Mouse (Mus musculus) G1E-ER4 (cell line): ENCODE measurements at regions not wholly inside any gene's neighbourhood (a gene's known extent, or its start where the extent isn't known, plus 50 kb on each side); places are given as distances from the start of the nearest gene placed in this dataset.

Experiments used
- GATA1 ChIP-seq: IDR thresholded peaks from one replicate; pipeline ENCODE4 v1.8.0; 2012; ENCODE audit warnings: low read length, inconsistent platforms

DNA sequence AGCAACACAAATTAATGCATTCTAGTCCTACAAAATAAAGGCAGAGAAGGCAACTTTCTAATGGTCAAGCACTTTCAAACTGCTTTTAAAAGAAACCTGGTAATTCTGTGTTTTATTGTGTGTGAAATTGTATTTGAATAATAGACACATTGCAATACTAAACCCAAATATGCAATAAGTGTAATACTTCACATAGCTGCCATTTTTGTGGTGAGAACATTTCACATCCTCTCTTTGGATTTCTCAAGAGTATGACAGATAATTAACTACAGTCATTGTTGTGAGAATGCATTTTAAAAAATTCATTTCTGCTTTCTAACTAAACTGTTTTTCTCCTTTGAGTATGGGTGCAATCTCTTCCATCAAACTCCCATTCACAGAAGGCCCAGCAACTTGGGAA is 256.4 kb downstream of the Sema3d start:
- TF ChIP-seq GATA1: no peak

GRCm38 (mm10) chr5:12646269-12646668 is 263.1 kb downstream of the Sema3d start:
- no peak for TF ChIP-seq GATA1

GRCm38 (mm10) chr5:12673666-12674065 is 290.5 kb downstream of the Sema3d start:
- no peak for TF ChIP-seq GATA1

GRCm38 (mm10) chr5:12674134-12674533 is 290.9 kb downstream of the Sema3d start:
- TF ChIP-seq GATA1: no peak

DNA sequence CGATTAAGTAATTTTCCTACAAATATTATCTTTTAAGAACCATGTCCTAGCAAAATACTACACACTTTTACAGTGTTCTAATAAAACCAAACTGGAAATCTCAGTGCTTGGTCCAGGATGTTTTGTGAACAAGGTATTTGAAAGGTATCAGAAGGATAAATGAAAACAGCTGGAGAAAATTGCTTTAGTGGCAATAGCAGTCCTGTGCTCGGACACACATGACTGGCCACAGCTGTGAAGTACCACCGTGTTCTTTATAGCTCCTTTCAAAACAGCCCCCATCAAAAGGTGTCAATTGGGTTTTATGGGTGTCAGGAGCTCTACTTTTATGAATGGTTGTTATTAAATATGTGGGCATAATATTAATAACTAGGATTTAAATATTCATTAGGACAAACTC is 293.5 kb downstream of the Sema3d start:
- no peak for TF ChIP-seq GATA1

DNA sequence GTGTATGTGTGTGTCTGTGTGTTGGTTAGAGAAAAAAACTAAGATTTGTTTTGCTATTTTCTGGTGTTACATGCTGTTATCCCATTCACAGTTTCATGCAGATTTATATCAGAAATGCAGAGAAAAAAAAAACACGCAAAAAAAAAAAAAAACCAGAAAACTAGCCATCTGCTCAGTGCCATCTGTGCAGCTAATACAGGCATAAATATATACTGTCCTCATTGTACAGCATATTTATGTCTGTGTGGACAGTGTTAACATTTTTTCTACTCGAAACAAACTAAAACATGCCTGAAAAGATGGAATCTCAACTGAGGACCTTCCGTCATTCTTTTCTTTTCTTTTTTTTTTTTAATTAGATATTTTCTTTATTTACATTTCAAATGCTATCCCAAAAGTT is 331.7 kb downstream of the Sema3d start:
- no peak for TF ChIP-seq GATA1

DNA sequence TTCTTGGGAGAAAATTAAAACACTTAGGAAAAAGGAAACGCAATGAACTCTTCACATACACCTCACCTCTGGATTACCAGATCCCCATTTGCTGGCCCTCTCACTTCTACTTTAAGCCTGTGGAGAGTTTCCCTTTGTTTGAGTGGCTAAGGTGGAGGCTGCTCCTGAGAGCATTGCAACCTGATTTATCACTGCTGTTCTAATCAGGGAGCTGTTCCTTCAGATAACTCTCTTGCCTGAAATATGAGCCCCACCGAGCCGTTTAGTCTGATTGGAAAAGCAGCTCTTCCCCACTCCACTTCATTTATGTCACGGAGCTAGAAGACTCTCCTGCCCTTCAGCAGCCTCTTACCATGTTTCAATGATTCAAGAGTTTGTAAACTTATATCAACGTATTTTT is 368.3 kb downstream of the Sema3d start:
- no peak for TF ChIP-seq GATA1

- no peak for TF ChIP-seq GATA1
Observed at GRCm38 (mm10) chr5:12759634-12760033, 365.6 kb upstream of the Sema3a start.

GRCm38 (mm10) chr5:12767383-12767782 is 357.8 kb upstream of the Sema3a start:
- no peak for TF ChIP-seq GATA1

DNA sequence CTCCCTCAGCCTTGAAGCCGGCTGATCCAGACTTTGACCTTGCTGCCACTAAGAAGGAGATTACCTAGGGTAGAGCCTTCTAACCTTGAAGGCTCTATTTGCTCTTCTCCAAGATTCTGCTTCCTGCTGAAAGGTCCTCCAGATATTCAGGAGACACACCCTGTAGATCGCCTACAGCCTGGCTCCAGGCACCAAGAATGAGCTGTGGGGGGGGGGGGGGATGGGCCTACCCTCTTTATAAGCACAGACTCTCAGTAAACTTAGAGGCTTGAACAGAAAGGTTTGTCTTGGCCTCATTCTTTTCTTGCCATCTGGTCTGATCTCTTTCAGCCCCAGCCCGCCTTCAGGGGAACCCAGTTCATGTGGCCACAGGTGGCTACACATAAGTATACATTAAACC is 342.5 kb upstream of the Sema3a start:
- TF ChIP-seq GATA1: no peak

DNA sequence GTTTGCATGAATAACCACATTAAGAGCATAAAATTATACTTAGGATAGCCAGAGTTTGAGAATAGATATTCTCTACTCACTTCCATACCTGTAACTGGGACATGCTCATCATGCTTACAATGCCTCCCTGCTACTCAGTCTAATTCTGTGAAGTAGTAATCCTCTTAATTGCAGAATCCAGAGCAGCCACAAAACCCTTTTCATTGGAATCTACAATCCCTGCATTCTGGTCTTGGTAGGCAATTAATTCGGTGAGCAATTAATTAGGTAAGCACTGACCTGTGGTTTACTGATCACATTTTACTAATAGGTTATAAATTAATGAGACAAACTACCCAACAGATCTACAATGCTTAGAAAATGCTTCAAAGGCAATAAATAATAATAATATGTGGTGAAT is 316.5 kb upstream of the Sema3a start:
- no peak for TF ChIP-seq GATA1

- TF ChIP-seq GATA1: no peak
Observed at GRCm38 (mm10) chr5:12809884-12810283, 315.3 kb upstream of the Sema3a start.

GRCm38 (mm10) chr5:12856869-12857268 is 268.3 kb upstream of the Sema3a start:
- TF ChIP-seq GATA1: no peak

DNA sequence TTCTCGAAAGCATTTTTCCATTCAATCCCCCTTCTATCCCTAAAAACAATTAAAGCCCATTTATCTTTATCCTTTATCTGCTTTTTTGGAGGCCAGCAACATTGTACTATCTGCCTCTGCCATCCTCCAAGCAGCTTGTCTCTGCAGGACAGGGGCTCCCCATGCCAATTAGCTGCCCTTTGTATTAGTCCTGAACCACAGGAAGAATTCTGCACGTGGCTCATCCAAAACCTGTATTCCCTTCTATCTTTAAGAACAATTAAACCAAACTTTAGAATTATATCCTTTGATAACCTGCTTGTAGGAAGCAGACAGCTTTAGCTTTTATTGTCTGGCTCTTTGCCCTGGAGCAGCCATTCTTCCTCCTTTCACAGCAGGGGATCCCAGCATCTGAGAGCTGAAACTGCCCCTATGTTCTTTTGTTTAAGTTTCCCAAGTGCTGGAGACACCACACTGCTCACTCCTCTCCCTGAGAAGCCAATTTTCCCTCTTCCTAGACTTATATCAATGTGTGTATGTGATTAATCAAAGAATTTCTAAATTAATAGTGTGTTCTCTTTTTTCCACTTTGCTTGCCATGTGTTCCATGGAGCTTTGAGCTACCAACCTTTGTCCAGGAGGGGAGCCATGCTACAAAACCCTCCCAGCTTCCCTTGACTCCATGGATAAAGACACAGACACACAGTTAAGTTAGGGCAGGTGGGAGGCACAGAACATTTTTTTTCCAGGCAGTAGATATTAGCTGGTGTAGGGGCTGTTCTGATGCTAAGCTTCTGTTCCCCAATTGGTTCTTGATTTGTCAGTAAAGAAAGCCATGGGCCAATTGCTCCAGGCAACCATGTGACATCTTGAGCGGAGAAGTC is 256.6 kb upstream of the Sema3a start:
- no peak for TF ChIP-seq GATA1

DNA sequence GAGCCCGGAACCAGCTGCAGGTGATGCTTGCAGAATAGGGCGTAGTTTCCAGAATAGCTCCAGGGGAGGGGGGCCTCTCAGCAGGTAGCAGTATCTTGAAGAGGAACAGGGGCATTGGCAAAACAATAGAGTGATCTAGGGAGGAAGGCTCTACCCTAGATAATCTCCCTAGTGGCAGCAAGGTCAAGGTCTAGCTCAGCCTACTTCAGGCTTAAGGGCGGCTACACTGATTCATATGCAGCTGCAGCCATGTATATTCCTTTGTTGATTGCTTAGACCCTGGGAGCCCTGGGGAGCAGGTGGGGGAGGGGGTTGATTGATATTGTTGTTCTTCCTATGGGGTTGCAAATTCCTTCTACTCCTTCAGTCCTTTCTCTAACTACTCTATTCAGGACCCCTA is 252.3 kb upstream of the Sema3a start:
- TF ChIP-seq GATA1: no peak

DNA sequence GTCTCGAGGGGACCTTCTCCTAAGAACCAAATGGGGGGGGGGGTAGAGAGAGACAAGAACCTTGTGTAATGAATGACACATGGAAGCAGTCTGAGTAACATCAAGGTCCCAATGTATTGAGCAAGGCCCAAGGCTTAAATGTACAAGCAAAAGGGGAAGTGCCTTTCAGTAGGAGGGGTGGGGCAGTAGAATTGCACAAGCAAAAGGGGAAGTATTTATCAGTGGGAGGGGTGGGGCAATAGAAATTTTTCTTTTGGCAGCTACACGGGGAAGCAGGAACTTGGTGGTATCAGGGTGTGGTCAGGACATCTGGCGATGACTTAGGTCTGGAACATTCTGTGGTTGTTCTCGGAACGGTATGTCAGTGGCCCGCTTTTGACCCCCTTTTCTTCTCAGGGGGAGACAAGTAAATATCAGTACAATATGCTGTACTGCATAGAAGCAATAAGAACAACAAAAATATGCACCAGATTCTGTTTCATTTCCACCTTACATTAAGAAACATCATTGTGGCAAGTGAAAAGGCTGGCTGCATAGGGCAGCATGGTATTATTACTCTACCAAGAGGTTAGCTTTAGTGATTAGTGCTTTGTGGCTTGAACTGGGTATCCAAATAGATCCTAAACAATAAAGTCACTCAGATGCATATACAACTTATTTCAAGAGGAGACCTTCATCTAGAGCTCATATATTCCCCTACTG is 247.5 kb upstream of the Sema3a start:
- no peak for TF ChIP-seq GATA1

GRCm38 (mm10) chr5:12892333-12892732 is 232.9 kb upstream of the Sema3a start:
- no peak for TF ChIP-seq GATA1
